Mouse (Mus musculus) kidney, postnatal 0 days (tissue): ENCODE results near the gene Dtd1. TPM values are rescaled to one million over a fixed set of nuclear protein-coding genes. Genes with fewer than 3 reads are reported as not detected.
A peak's percentile ranks its signal among the peaks of the same experiment; 100 is the strongest.

ENCODE experiments used
- ATAC-seq: fragments of 200-750 bp; cut with Nextera tagmentation; replicated peaks from 2 replicates; pipeline ENCODE4 v1.8.0; 2017; ENCODE audit warnings: low read depth, moderate number of reproducible peaks, moderate TSS enrichment, moderate library complexity; ENCODE audit not compliant: low FRiP score
- DNase-seq: peaks from one replicate; pipeline ENCODE4 v3.0.0-alpha.2; 2016; ENCODE audit warnings: low spot score
- H3K27ac ChIP-seq: fragments of 300-500 bp; sonication (generic); 2 replicates; pipeline ENCODE4 v1.5.1; 2014; ENCODE audit warnings: mild to moderate bottlenecking
- H3K27me3 ChIP-seq: fragments of 300-500 bp; sonication (generic); 2 replicates; pipeline ENCODE4 v1.6.1; 2014; ENCODE audit warnings: low read length, mixed read lengths; ENCODE audit not compliant: insufficient read depth
- H3K36me3 ChIP-seq: fragments of 300-500 bp; sonication (generic); 2 replicates; pipeline ENCODE4 v1.6.1; 2014; ENCODE audit warnings: low read length, mixed read lengths; ENCODE audit not compliant: insufficient read depth
- H3K4me1 ChIP-seq: fragments of 300-500 bp; sonication (generic); replicated peaks from 2 replicates; pipeline ENCODE4 v1.6.1; 2014; ENCODE audit warnings: antibody characterized with exemption, low read length, mixed read lengths; ENCODE audit not compliant: insufficient read depth
- H3K4me2 ChIP-seq: fragments of 300-500 bp; sonication (generic); 2 replicates; pipeline ENCODE4 v1.6.1; 2014; ENCODE audit warnings: mild to moderate bottlenecking, low read length, moderate library complexity, mixed read lengths
- H3K4me3 ChIP-seq: fragments of 300-500 bp; sonication (generic); replicated peaks from 2 replicates; pipeline ENCODE4 v1.5.1; 2014; ENCODE audit warnings: low read depth, low read length
- H3K9ac ChIP-seq: fragments of 300-500 bp; sonication (generic); 2 replicates; pipeline ENCODE4 v1.6.1; 2014; ENCODE audit warnings: low read depth, low read length
- H3K9me3 ChIP-seq: fragments of 300-500 bp; sonication (generic); replicated peaks from 2 replicates; pipeline ENCODE4 v1.6.1; 2016; ENCODE audit warnings: low read length, inconsistent platforms, mixed read lengths
- CTCF ChIP-seq: IDR thresholded peaks from 2 replicates; pipeline ENCODE4 v1.5.1; 2016; ENCODE audit warnings: antibody characterized with exemption, low read depth, mild to moderate bottlenecking, moderate library complexity
- WGBS: fragments of 180-500 bp; shearing (Covaris S2); extraction: QIAGEN DNeasy Blood & Tissue Kit; methylation state at CpG from one replicate; pipeline ENCODE4 v1.1.7; 2014; 5-methylcytosine and 5-hydroxymethylcytosine counted together
- polyA plus RNA-seq: library from polyadenylated mRNA; unstranded; fragments of >200 nt; fragmentation: Nextera tagmentation; extraction: Ambion mirVana; gene quantifications from 2 replicates; pipeline ENCODE4 v1.2.1, GENCODE M21; 2015

Dtd1 gene
- polyA plus RNA-seq, 1 experiment from 2014 or later = 59.9 TPM

DNA sequence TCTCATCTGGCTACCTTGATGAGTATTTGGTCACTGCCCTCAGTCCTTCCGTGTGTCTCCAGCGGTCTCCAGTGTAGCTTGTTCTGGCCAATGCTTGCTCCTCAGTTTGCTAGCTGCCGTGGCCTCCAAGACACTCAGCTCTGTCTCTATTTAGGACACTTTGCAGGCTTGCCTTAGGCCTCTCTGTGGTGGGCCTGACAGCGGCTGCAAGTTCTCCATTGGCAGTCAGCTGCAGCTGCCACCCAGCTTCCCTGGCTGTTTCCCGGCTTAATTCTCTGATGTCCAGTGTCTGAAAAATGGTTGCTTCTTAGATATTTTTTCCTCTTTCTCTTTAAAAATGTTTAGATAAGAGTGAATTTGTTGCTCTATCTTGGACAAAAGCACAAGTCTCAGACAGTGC is 116.6 kb downstream of the Dtd1 start:
- Histone ChIP-seq H3K27ac (no peak overlapping the region), H3K36me3 (no peaks in the 10 kb centered on the region), H3K4me3 (no peak overlapping the region), H3K4me2 (no peak overlapping the region), H3K4me1 (no peaks in the 10 kb centered on the region), H3K9me3 (no peaks in the 10 kb centered on the region), H3K27me3 (no peaks in the 10 kb centered on the region), H3K9ac (no peak overlapping the region)
- no peak for ATAC-seq
- WGBS = 83% methylated on average over 5 of the region's 5 CpGs
- no peak for DNase-seq
- no peak for TF ChIP-seq CTCF

DNA sequence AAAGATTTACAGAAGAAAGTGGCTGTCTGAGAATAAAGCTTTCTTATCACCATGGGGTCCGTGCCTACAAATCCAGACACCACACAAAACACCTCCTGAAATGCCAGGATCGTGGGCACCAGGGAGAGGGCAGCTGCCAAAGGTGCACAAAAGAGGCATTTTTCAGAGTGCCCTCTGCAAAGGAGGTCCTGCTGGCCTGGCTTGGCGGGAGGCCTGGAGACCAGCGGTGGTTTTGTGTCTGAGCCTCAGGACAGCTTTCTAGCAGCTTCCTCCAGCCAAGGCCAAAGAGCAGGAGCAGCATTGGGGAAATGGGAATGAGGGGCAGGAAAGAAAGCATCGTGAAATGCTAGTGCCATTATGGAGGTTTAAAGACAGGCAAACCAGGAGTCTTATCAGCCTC is 118.6 kb downstream of the Dtd1 start:
- 69% methylated on average over 5 of the region's 5 CpGs for WGBS
- no peaks in the 10 kb centered on the region for H3K36me3 ChIP-seq
- H3K27ac ChIP-seq = no peak overlapping the region
- H3K9ac ChIP-seq = no peak overlapping the region
- H3K4me1 ChIP-seq = no peaks in the 10 kb centered on the region
- H3K4me3 ChIP-seq = no peak overlapping the region
- DNase-seq (no peak), ATAC-seq (no peak)
- H3K4me2 ChIP-seq = no peak overlapping the region
- TF ChIP-seq CTCF = no peak
- H3K9me3 ChIP-seq = no peaks in the 10 kb centered on the region
- no peaks in the 10 kb centered on the region for H3K27me3 ChIP-seq

DNA sequence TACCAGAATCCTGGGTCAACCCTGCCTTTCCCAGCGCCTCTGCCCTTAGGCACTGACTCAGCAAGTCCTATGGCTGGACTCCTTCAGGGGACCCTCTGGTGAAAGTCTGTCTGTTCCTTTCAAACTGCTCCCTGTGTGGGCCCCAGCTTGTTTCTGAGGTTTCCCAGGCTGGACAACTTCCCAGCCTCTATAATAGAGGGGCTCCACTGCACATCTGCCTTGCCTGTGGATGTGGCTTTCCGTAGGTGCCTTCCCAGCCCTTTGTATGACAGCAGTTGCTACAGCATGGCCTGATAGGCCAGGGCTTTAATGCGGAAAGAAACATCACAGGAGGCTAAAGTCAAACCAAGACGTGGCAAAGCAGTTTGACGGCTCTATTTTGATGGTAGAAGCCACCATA is 119.6 kb downstream of the Dtd1 start:
- no peaks in the 10 kb centered on the region for H3K4me1 ChIP-seq
- DNase-seq (no peak), ATAC-seq (no peak)
- H3K9me3 ChIP-seq = no peaks in the 10 kb centered on the region
- no peaks in the 10 kb centered on the region for H3K36me3 ChIP-seq
- no peak overlapping the region for H3K4me3 ChIP-seq
- H3K27ac ChIP-seq = no peak overlapping the region
- no peak overlapping the region for H3K4me2 ChIP-seq
- no peak for TF ChIP-seq CTCF
- H3K9ac ChIP-seq = no peak overlapping the region
- WGBS = 74% methylated on average over 5 of the region's 5 CpGs
- no peaks in the 10 kb centered on the region for H3K27me3 ChIP-seq

DNA sequence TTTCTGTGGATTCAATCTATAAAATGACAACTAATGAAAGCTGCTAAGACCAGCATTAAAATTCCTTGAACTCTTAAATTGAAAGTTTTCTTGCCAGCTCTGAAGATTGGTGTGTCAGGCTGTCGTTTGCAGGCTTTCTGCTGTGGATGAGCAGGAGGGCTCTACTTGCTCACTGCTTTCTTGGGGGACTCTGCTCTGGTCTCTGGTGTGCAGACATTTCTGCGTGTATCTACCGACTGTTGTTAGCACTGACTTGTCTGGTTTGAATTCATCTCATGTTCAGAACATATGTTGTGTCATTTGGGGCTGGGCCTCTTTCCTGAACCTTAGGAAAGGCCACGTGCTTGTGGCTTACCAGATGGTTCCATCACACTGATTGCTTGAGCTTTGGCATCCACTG is 120.0 kb downstream of the Dtd1 start:
- 80% methylated on average over 4 of the region's 4 CpGs for WGBS
- Histone ChIP-seq H3K4me3 (no peak overlapping the region), H3K27me3 (no peaks in the 10 kb centered on the region), H3K36me3 (no peaks in the 10 kb centered on the region), H3K27ac (no peak overlapping the region), H3K9ac (no peak overlapping the region), H3K9me3 (no peaks in the 10 kb centered on the region), H3K4me1 (no peaks in the 10 kb centered on the region), H3K4me2 (no peak overlapping the region)
- ATAC-seq = no peak
- DNase-seq = no peak
- TF ChIP-seq CTCF = no peak

DNA sequence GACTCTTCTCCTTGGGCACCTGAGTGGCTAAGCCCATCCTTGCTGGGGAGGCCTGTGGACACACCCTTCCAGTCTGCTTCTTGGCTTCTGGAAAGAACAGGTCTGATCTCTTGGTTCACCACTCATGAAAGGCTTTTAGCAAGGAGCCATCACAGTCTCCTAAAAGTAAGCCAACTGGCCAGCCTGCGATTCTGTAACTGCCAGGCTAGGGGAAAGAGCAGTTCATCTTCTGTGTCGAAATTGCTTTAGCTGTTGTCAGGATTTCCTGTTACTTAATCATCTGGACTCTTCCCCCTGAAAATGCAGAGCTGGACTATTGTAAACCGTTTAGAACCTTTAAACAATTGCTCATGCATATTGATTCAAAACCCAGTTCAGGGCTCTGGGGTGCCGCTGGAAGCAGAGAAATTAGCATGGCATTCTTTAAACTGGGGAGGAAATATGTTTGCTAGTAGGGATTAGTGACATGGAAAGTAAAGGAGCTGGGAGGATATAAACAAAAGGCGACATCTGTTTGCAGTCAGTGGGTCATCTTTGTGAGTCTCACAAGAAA is 120.8 kb downstream of the Dtd1 start:
- TF ChIP-seq CTCF = no peak
- Histone ChIP-seq H3K4me3 (no peak overlapping the region), H3K9ac (no peak overlapping the region), H3K4me2 (no peak overlapping the region), H3K36me3 (no peaks in the 10 kb centered on the region), H3K27me3 (no peaks in the 10 kb centered on the region), H3K4me1 (no peaks in the 10 kb centered on the region), H3K9me3 (no peaks in the 10 kb centered on the region), H3K27ac (no peak overlapping the region)
- 40% methylated on average over 5 of the region's 5 CpGs for WGBS
- ATAC-seq (no peak), DNase-seq (peak; percentile 48)

DNA sequence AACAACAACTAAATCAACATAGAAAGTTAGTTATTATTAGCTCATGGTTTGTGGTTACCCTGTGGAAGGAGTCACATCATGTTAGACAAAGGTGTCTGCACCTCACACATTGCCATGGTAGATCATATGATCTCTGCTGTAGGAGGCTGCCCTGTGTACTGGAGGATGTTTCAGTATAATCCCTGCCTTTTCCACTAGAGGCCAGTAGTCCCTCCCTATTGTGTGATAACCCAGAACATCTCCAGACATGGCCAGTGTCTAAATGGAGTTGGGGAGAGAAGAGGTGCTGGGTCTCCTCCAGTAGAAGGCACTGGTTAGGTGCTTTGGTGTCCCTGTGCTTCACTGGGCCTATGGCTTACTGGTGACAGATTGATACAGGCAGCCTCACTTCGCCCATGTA is 125.0 kb downstream of the Dtd1 start:
- peak; percentile 76 for TF ChIP-seq CTCF
- H3K27me3 ChIP-seq = no peaks in the 10 kb centered on the region
- H3K4me2 ChIP-seq = no peak overlapping the region
- DNase-seq (peak; percentile 73), ATAC-seq (peak; percentile 69)
- no peaks in the 10 kb centered on the region for H3K9me3 ChIP-seq
- WGBS = 82% methylated on average over 1 of the region's 1 CpGs
- no peaks in the 10 kb centered on the region for H3K4me1 ChIP-seq
- no peak overlapping the region for H3K9ac ChIP-seq
- no peak overlapping the region for H3K4me3 ChIP-seq
- H3K36me3 ChIP-seq = no peaks in the 10 kb centered on the region
- H3K27ac ChIP-seq = no peak overlapping the region

DNA sequence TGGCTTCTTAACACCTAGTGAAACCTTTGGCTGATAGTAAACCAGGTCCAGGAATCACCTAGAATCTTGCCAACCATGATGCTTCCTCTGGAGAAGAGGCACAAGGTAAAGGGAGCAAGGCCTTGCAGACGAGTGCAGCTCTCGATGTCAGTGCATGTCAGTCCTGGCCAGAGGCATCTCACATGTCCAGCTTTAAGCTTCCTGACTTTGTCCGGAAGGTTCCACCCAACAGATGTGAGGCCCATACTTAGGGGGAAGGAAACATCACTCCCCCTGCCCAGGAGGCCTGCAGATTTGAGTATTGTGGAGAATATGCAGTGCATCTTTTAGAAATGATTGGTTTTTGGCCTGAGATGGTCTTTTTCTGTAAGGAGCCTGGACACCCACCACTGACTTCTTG is 127.4 kb downstream of the Dtd1 start:
- ATAC-seq = no peak
- H3K27me3 ChIP-seq = no peaks in the 10 kb centered on the region
- no peaks in the 10 kb centered on the region for H3K9me3 ChIP-seq
- 82% methylated on average over 3 of the region's 3 CpGs for WGBS
- H3K4me2 ChIP-seq = no peak overlapping the region
- no peak overlapping the region for H3K9ac ChIP-seq
- no peak overlapping the region for H3K27ac ChIP-seq
- no peaks in the 10 kb centered on the region for H3K4me1 ChIP-seq
- no peak for DNase-seq
- H3K4me3 ChIP-seq = no peak overlapping the region
- TF ChIP-seq CTCF = no peak
- H3K36me3 ChIP-seq = no peaks in the 10 kb centered on the region
